Mouse (Mus musculus) cerebellum, adult 2 months (tissue): Measurements from ENCODE around the gene Cga.

Source experiments
- CTCF ChIP-seq: fragments of 200-500 bp; IDR thresholded peaks from 2 replicates; pipeline ENCODE4 v1.5.1; 2011; ENCODE audit warnings: low read depth, mild to moderate bottlenecking, control low read depth, low read length, moderate library complexity, borderline replicate concordance; ENCODE audit not compliant: insufficient read depth
- POLR2A ChIP-seq: fragments of 200-500 bp; IDR thresholded peaks from 2 replicates; pipeline ENCODE4 v1.6.1; 2011; ENCODE audit warnings: low read length, control low read depth, borderline replicate concordance; ENCODE audit not compliant: insufficient read depth

DNA sequence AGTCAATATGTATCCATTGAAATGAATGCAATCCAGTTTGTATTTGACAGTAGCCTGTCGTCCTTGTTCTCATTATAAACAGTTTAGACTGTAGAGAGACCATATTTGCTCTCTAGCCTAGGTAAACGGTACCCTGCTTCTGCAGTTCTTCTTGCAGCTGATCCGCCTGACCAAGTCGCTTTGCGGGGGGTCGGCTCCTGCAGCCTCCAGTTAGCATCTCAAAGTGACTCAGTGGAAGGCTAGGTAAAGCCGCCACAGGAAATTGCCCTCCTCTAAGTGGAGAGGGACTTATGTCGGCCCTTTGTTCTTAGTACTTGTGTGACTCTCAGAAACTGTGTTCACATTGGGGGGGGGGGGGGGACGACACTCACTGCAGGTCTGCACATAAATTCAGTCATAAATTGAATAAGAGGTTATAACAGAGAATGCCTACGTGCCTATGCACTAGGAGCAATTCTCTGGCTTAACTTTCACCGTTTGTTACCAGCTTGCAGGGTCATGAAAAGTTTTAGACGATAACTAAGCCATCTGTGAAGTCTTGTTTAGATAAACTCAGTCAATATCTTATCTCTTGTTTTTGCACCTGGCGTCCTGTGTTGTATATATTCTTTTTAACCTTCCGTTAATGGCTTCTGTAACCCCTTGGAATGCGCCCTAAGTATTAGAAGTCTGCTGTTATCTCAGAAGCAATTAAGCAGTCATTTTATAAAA lies 4.3 kb upstream of the Cga start:
- TF ChIP-seq POLR2A = no peak
- no peak for TF ChIP-seq CTCF
